Mouse (Mus musculus) MEL (cell line): Measurements from ENCODE around the gene Pdpr.

Source experiments
- CHD2 ChIP-seq: IDR thresholded peaks from 2 replicates; pipeline ENCODE4 v1.6.1; 2011; ENCODE audit warnings: low read length, improper control_type of control experiment
- CTCF ChIP-seq, 3 experiments: IDR thresholded peaks in 2 of 3; conservative IDR thresholded peaks in 1 of 3; 2 replicates each; pipeline ENCODE4 v1.5.1; 2011 to 2012; ENCODE audit warnings: low read length in 3 of 3, low read depth in 2 of 3, mild to moderate bottlenecking in 2 of 3, improper control_type of control experiment in 1 of 3, inconsistent platforms in 1 of 3, mixed read lengths in 1 of 3, moderate library complexity in 1 of 3; ENCODE audit not compliant: control insufficient read depth in 1 of 3, insufficient read depth in 1 of 3, poor library complexity in 1 of 3, severe bottlenecking in 1 of 3
- EP300 ChIP-seq, 2 experiments: IDR thresholded peaks; 2 replicates each; pipeline ENCODE4 v1.6.1; 2011; ENCODE audit warnings: improper control_type of control experiment in 2 of 2, low read length in 2 of 2, low read depth in 1 of 2, mild to moderate bottlenecking in 1 of 2
- GABPA ChIP-seq: IDR thresholded peaks from 2 replicates; pipeline ENCODE4 v1.6.1; 2012; ENCODE audit warnings: low read depth, mild to moderate bottlenecking, inconsistent platforms, low read length, improper control_type of control experiment, moderate library complexity
- GATA1 ChIP-seq: IDR thresholded peaks from 2 replicates; pipeline ENCODE4 v1.6.1; 2011; ENCODE audit warnings: low read depth, low read length, improper control_type of control experiment
- HCFC1 ChIP-seq: IDR thresholded peaks from 2 replicates; pipeline ENCODE4 v1.6.1; 2012; ENCODE audit warnings: low read depth, mild to moderate bottlenecking, inconsistent platforms, low read length, improper control_type of control experiment, moderate library complexity
- MAX ChIP-seq: IDR thresholded peaks from 2 replicates; pipeline ENCODE4 v1.6.1; 2011; ENCODE audit warnings: low read length, improper control_type of control experiment
- MYC ChIP-seq: IDR thresholded peaks from 2 replicates; pipeline ENCODE4 v1.6.1; 2011; ENCODE audit warnings: low read depth, mild to moderate bottlenecking, low read length, improper control_type of control experiment, moderate library complexity
- POLR2A ChIP-seq, 2 experiments: IDR thresholded peaks; 2 replicates each; pipeline ENCODE4 v1.6.1; 2011 to 2012; ENCODE audit warnings: low read length in 2 of 2, mild to moderate bottlenecking in 2 of 2, control low read depth in 1 of 2, improper control_type of control experiment in 1 of 2, low read depth in 1 of 2, moderate library complexity in 1 of 2; ENCODE audit not compliant: control insufficient read depth in 1 of 2, insufficient read depth in 1 of 2, poor library complexity in 1 of 2
- POLR2AphosphoS2 ChIP-seq: IDR thresholded peaks from 2 replicates; pipeline ENCODE4 v1.6.1; 2011; ENCODE audit warnings: low read length, improper control_type of control experiment
- SIN3A ChIP-seq: IDR thresholded peaks from 2 replicates; pipeline ENCODE4 v1.6.1; 2012; ENCODE audit warnings: low read length, improper control_type of control experiment, inconsistent platforms
- SMC3 ChIP-seq: IDR thresholded peaks from 2 replicates; pipeline ENCODE4 v1.6.1; 2011; ENCODE audit warnings: low read depth, low read length, improper control_type of control experiment
- TBP ChIP-seq: IDR thresholded peaks from 2 replicates; pipeline ENCODE4 v1.8.0; 2011; ENCODE audit warnings: low read depth, low read length, improper control_type of control experiment
- ZC3H11A ChIP-seq: IDR thresholded peaks from 2 replicates; pipeline ENCODE4 v1.6.1; 2012; ENCODE audit warnings: low read depth, mild to moderate bottlenecking, inconsistent platforms, low read length, improper control_type of control experiment

GRCm38 (mm10) chr8:111056158-111056663 is 38.2 kb upstream of the Pdpr start, which contains the start of gene Exosc6:
- TF ChIP-seq POLR2A (IDR thresholded peaks at IDR 0.05; ENCODE audit: control insufficient read depth in 1 of 2, insufficient read depth in 1 of 2, low read depth in 1 of 2, low read length in 2 of 2, poor library complexity in 1 of 2) (peak; percentile 87 to 90; a peak in 3 of 4 replicates), EP300 (IDR thresholded peaks at IDR 0.05; ENCODE audit: low read depth in 1 of 2, low read length in 2 of 2) (no peak), CTCF (IDR thresholded peaks at IDR 0.05 in 2 of 3, conservative IDR thresholded peaks at IDR 0.05 in 1 of 3; ENCODE audit: control insufficient read depth in 1 of 3, insufficient read depth in 1 of 3, low read depth in 2 of 3, low read length in 3 of 3, poor library complexity in 1 of 3, severe bottlenecking in 1 of 3) (peak; percentile 87 to 89 (median 88)), SIN3A (peak; percentile 73), ZC3H11A (no peak), GATA1 (no peak), MAX (peak; percentile 80; the same call in 1 of the 2 replicates), CHD2 (no peak), MYC (peak; percentile 47; the same call in 1 of the 2 replicates), POLR2AphosphoS2 (peak; percentile 100), SMC3 (peak; percentile 36; the same call in 1 of the 2 replicates), GABPA (no peak; the same call in 1 of the 2 replicates), HCFC1 (peak; percentile 95), TBP (no peak)
